ENCODE assay signal across 9 mouse cellular contexts in the genomic region with DNA sequence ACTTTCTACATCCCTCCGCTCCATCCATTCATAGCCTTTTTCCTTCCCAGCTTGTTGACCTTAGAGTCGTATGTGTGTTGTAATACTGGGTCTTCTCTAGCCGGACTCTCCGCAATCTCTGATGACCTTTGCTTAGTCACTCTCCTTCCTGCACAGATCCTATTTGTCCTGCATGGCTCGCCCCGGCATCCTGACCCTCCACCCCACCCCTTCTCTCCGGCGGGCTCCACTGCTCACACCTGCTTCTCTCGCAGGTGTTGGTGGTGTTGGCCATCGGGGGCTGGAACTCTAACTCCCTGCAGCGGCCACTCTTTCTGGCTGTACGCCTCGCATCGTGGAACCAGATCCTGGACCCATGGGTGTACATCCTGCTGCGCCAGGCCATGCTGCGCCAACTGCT. TPM values are rescaled to one million over a fixed set of nuclear protein-coding genes. Genes with fewer than 3 reads are reported as not detected.
DNase-seq lines count a peak whose midpoint lies in the region; ATAC-seq and TF ChIP-seq lines count a peak whose summit lies in the region.
"Had no signal": no experiment of that assay in that cellular context is flagged by ENCODE, and none has a peak within 500 bp of the region (broad histone marks: within the 10 kb centered on the region; RNA-seq: fewer than 3 reads in every experiment).

No protein-coding gene starts in this region.

- TF ChIP-seq POLR2A in heart, adult 2 months (IDR thresholded peaks at IDR 0.05; ENCODE audit: insufficient read depth, low read depth, low read length) = no peak
- no peak for TF ChIP-seq POLR2A in thymus, adult 2 months (IDR thresholded peaks at IDR 0.05; ENCODE audit: control insufficient read depth, extremely low read depth, insufficient read depth, low read length, poor library complexity)

- peaks cover 17% of the 10 kb centered on the region for H3K27me3 ChIP-seq in heart, embryonic 11.5 days (ENCODE audit: control insufficient read depth, insufficient read depth, low read length)
- H3K27me3 ChIP-seq in heart, adult 2 months (ENCODE audit: control insufficient read depth, insufficient read depth, low read length) = no peaks in the 10 kb centered on the region
- peaks cover 27% of the 10 kb centered on the region for H3K27me3 ChIP-seq in E14TG2a.4 (ENCODE audit: insufficient read depth, low read length)
- peaks cover 9% of the 10 kb centered on the region for H3K27me3 ChIP-seq in hindbrain, embryonic 13.5 days
- H3K27me3 ChIP-seq in liver, embryonic 15.5 days = peaks cover 20% of the 10 kb centered on the region
- no peaks in the 10 kb centered on the region for H3K27me3 ChIP-seq in thymus, adult 2 months (ENCODE audit: control insufficient read depth, insufficient read depth, low read length)
- H3K27me3 ChIP-seq: CH12.LX had no signal

- H3K36me3 ChIP-seq in heart, embryonic 11.5 days (ENCODE audit: control insufficient read depth, insufficient read depth, low read length) = peaks cover 20% of the 10 kb centered on the region
- H3K36me3 ChIP-seq in heart, adult 2 months (ENCODE audit: control insufficient read depth, insufficient read depth, low read length) = no peaks in the 10 kb centered on the region
- H3K36me3 ChIP-seq in E14TG2a.4 (ENCODE audit: insufficient read depth, low read length) = peaks cover 55% of the 10 kb centered on the region
- peaks cover 60% of the 10 kb centered on the region for H3K36me3 ChIP-seq in hindbrain, embryonic 13.5 days
- H3K36me3 ChIP-seq in liver, embryonic 15.5 days (replicated peaks) = peaks cover 43% of the 10 kb centered on the region
- peaks cover 50% of the 10 kb centered on the region for H3K36me3 ChIP-seq in thymus, adult 2 months (ENCODE audit: control insufficient read depth, insufficient read depth, low read length)

- no peak overlapping the region; the same call in 1 of the 2 replicates for H3K27ac ChIP-seq in heart, embryonic 11.5 days (ENCODE audit: low read depth, low read length)
- H3K27ac ChIP-seq in heart, adult 2 months = no peak overlapping the region
- no peak overlapping the region for H3K27ac ChIP-seq in hindbrain, embryonic 13.5 days
- no peak overlapping the region for H3K27ac ChIP-seq in liver, embryonic 15.5 days (replicated peaks)
- H3K27ac ChIP-seq in thymus, adult 2 months (ENCODE audit: control insufficient read depth, insufficient read depth, low read length) = no peak overlapping the region
- no peak overlapping the region for H3K27ac ChIP-seq in left cerebral cortex, adult 2 months

- H3K9me3 ChIP-seq in heart, embryonic 11.5 days (replicated peaks; ENCODE audit: control insufficient read depth, low read length) = no peaks in the 10 kb centered on the region
- H3K9me3 ChIP-seq in E14TG2a.4 (ENCODE audit: low read length) = no peaks in the 10 kb centered on the region; the same call in 1 of the 2 replicates
- H3K9me3 ChIP-seq in hindbrain, embryonic 13.5 days = no peaks in the 10 kb centered on the region
- no peaks in the 10 kb centered on the region for H3K9me3 ChIP-seq in liver, embryonic 15.5 days (replicated peaks)

- DNase-seq in heart, adult 2 months = no peak
- no peak for DNase-seq in thymus, adult 2 months
- DNase-seq in left cerebral cortex, adult 2 months (ENCODE audit: extremely low spot score in 1 of 2, low spot score in 2 of 2) = no peak

- no peak overlapping the region for H3K4me3 ChIP-seq in heart, embryonic 11.5 days (ENCODE audit: low read depth, low read length)
- H3K4me3 ChIP-seq in heart, adult 2 months = no peak overlapping the region
- peak overlapping the region; percentile 76 for H3K4me3 ChIP-seq in E14TG2a.4 (replicated peaks; ENCODE audit: low read length)
- H3K4me3 ChIP-seq in hindbrain, embryonic 13.5 days = no peak overlapping the region
- no peak overlapping the region for H3K4me3 ChIP-seq in liver, embryonic 15.5 days (replicated peaks)
- no peak overlapping the region for H3K4me3 ChIP-seq in thymus, adult 2 months (ENCODE audit: control insufficient read depth, insufficient read depth, low read length)
- H3K4me3 ChIP-seq in left cerebral cortex, adult 2 months = no peak overlapping the region

- H3K4me1 ChIP-seq in heart, embryonic 11.5 days (ENCODE audit: control insufficient read depth, insufficient read depth, low read length) = peaks cover 18% of the 10 kb centered on the region
- H3K4me1 ChIP-seq in heart, adult 2 months (ENCODE audit: control insufficient read depth, insufficient read depth, low read length) = peaks cover 8% of the 10 kb centered on the region
- peaks cover 69% of the 10 kb centered on the region for H3K4me1 ChIP-seq in E14TG2a.4 (replicated peaks; ENCODE audit: low read depth, low read length)
- H3K4me1 ChIP-seq in hindbrain, embryonic 13.5 days (replicated peaks) = peaks cover 37% of the 10 kb centered on the region
- H3K4me1 ChIP-seq in liver, embryonic 15.5 days (replicated peaks) = peaks cover 25% of the 10 kb centered on the region
- H3K4me1 ChIP-seq in thymus, adult 2 months (replicated peaks; ENCODE audit: control insufficient read depth, insufficient read depth, low read length) = 0 out of 2 replicates have a peak, but pooled peaks cover 3% of the 10 kb centered on the region

- TF ChIP-seq EP300 in heart, adult 2 months (IDR thresholded peaks at IDR 0.05; ENCODE audit: insufficient read depth, low read depth, low read length) = no peak

- no peak for ATAC-seq in heart, embryonic 11.5 days (replicated peaks; ENCODE audit: insufficient number of reproducible peaks, low FRiP score, low TSS enrichment)
- no peak for ATAC-seq in hindbrain, embryonic 13.5 days (ENCODE audit: low FRiP score)
- ATAC-seq in liver, embryonic 15.5 days (ENCODE audit: insufficient read depth) = no peak
- no peak for ATAC-seq in activated CD4-positive, CD25-positive, alpha-beta regulatory T cell, adult 4 months

- intact Hi-C loops in heart, adult 2 months (cut with DNase I) = loop anchor here (5.0 kb wide), 2 partner anchors 68 to 283 kb away; no protein-coding TSS in a partner anchor
- intact Hi-C loops in left cerebral cortex, adult 2 months (cut with DNase I) = no loop called here

- no peaks in the 10 kb centered on the region for H3K79me2 ChIP-seq in heart, adult 2 months (replicated peaks; ENCODE audit: control insufficient read depth, insufficient read depth, low read length)

- WGBS in heart, embryonic 11.5 days (ENCODE audit: insufficient replicate concordance) = 72% methylated on average over 16 of the region's 16 CpGs
- 89% methylated on average over 16 of the region's 16 CpGs for WGBS in heart, adult 2 months
- 79% methylated on average over 16 of the region's 16 CpGs for WGBS in hindbrain, embryonic 13.5 days
- WGBS in liver, embryonic 15.5 days (ENCODE audit: insufficient replicate concordance) = 69% methylated on average over 16 of the region's 16 CpGs
- 95% methylated on average over 16 of the region's 16 CpGs for WGBS in thymus, adult 2 months

- TF ChIP-seq CTCF in heart, adult 2 months (IDR thresholded peaks at IDR 0.05) = no peak
- TF ChIP-seq CTCF in E14TG2a.4 (conservative IDR thresholded peaks at IDR 0.05; ENCODE audit: low read length) = no peak
- no peak for TF ChIP-seq CTCF in thymus, adult 2 months (IDR thresholded peaks at IDR 0.05; ENCODE audit: borderline replicate concordance, control insufficient read depth, extremely low read depth, insufficient read depth, low read length, poor library complexity)
- no peak for TF ChIP-seq CTCF in left cerebral cortex, adult 2 months (IDR thresholded peaks at IDR 0.05)

- H3K9ac ChIP-seq in heart, embryonic 11.5 days (ENCODE audit: low read depth, low read length) = no peak overlapping the region
- no peak overlapping the region for H3K9ac ChIP-seq in heart, adult 2 months (ENCODE audit: low read depth, low read length)
- H3K9ac ChIP-seq in hindbrain, embryonic 13.5 days = no peak overlapping the region; the same call in 1 of the 2 replicates
- H3K9ac ChIP-seq in liver, embryonic 15.5 days = no peak overlapping the region

- peak overlapping the region; percentile 70 for H3K4me2 ChIP-seq in heart, embryonic 11.5 days
- H3K4me2 ChIP-seq in hindbrain, embryonic 13.5 days = peak overlapping the region; percentile 62; the same call in 1 of the 2 replicates
- H3K4me2 ChIP-seq in liver, embryonic 15.5 days = peak overlapping the region; percentile 59

RNA-seq across cellular contexts. Expression of gene Ptger1, which starts 2.5 kb away (rescaled TPM):
- polyA plus RNA-seq in heart, embryonic 11.5 days (2014; fragmentation: Nextera tagmentation; extraction: Ambion mirVana) = 0.13 and 0.63 TPM in 2 replicates
- under 1 TPM; 0.37 to 0.39 TPM for total RNA-seq in heart, adult 2 months (2021)
- polyA plus RNA-seq in heart, adult 2 months (2012; rRNA removed) = 0.41 and 0.79 TPM in 2 replicates
- 0.38 and 0.70 TPM in 2 replicates for polyA plus RNA-seq in hindbrain, embryonic 13.5 days (2015; fragmentation: Nextera tagmentation; extraction: Ambion mirVana)
- 0.36 and 0.48 TPM in 2 replicates for polyA plus RNA-seq in liver, embryonic 15.5 days (2015; fragmentation: Nextera tagmentation; extraction: Ambion mirVana)
- polyA plus RNA-seq in thymus, adult 2 months (2012; rRNA removed) = 0.50 and 0.61 TPM in 2 replicates
- 1 to 10 TPM in 1 of 2 experiments, under 1 TPM in 1; 0.95 to 2.2 TPM for total RNA-seq in left cerebral cortex, adult 2 months (2021)
- polyA plus RNA-seq in activated CD4-positive, CD25-positive, alpha-beta regulatory T cell, adult 4 months (2017; shearing (Covaris generic)) = 1 to 10 TPM in 1 of 2 experiments, under 1 TPM in 1; 0.93 to 1.1 TPM

RNA-seq across cellular contexts. Expression of gene Gipc1, which starts 16.5 kb away (rescaled TPM):
- polyA plus RNA-seq in heart, embryonic 11.5 days (2014; fragmentation: Nextera tagmentation; extraction: Ambion mirVana) = 171 and 180 TPM in 2 replicates
- total RNA-seq in heart, adult 2 months (2021) = 10 to 100 TPM; 23.8 to 25.6 TPM
- polyA plus RNA-seq in heart, adult 2 months (2012; rRNA removed) = 22.3 and 27.7 TPM in 2 replicates
- polyA plus RNA-seq in hindbrain, embryonic 13.5 days (2015; fragmentation: Nextera tagmentation; extraction: Ambion mirVana) = 155 and 159 TPM in 2 replicates
- 49.8 and 50.8 TPM in 2 replicates for polyA plus RNA-seq in liver, embryonic 15.5 days (2015; fragmentation: Nextera tagmentation; extraction: Ambion mirVana)
- 50.2 and 58.6 TPM in 2 replicates for polyA plus RNA-seq in thymus, adult 2 months (2012; rRNA removed)
- 10 to 100 TPM; 84.6 to 88.2 TPM for total RNA-seq in left cerebral cortex, adult 2 months (2021)
- polyA plus RNA-seq in activated CD4-positive, CD25-positive, alpha-beta regulatory T cell, adult 4 months (2017; shearing (Covaris generic)) = 10 to 100 TPM; 21.5 to 26.8 TPM

RNA-seq across cellular contexts. Expression of gene Pkn1, which starts 30.0 kb away (rescaled TPM):
- polyA plus RNA-seq in heart, embryonic 11.5 days (2014; fragmentation: Nextera tagmentation; extraction: Ambion mirVana) = 17.0 and 21.2 TPM in 2 replicates
- 10 to 100 TPM; 51.1 to 55.6 TPM for total RNA-seq in heart, adult 2 months (2021)
- polyA plus RNA-seq in heart, adult 2 months (2012; rRNA removed) = 53.7 and 59.5 TPM in 2 replicates
- polyA plus RNA-seq in hindbrain, embryonic 13.5 days (2015; fragmentation: Nextera tagmentation; extraction: Ambion mirVana) = 20.7 and 23.7 TPM in 2 replicates
- 11.3 and 12.8 TPM in 2 replicates for polyA plus RNA-seq in liver, embryonic 15.5 days (2015; fragmentation: Nextera tagmentation; extraction: Ambion mirVana)
- 321 and 324 TPM in 2 replicates for polyA plus RNA-seq in thymus, adult 2 months (2012; rRNA removed)
- 10 to 100 TPM; 60.9 to 65.6 TPM for total RNA-seq in left cerebral cortex, adult 2 months (2021)
- 10 to 100 TPM; 13.7 to 26.9 TPM for polyA plus RNA-seq in activated CD4-positive, CD25-positive, alpha-beta regulatory T cell, adult 4 months (2017; shearing (Covaris generic))

RNA-seq across cellular contexts. Expression of gene Ddx39, which starts 46.0 kb away (rescaled TPM):
- 143 and 150 TPM in 2 replicates for polyA plus RNA-seq in heart, embryonic 11.5 days (2014; fragmentation: Nextera tagmentation; extraction: Ambion mirVana)
- 10 to 100 TPM; 15.7 to 17.7 TPM for total RNA-seq in heart, adult 2 months (2021)
- polyA plus RNA-seq in heart, adult 2 months (2012; rRNA removed) = 18.0 and 27.3 TPM in 2 replicates
- polyA plus RNA-seq in hindbrain, embryonic 13.5 days (2015; fragmentation: Nextera tagmentation; extraction: Ambion mirVana) = 116 and 119 TPM in 2 replicates
- polyA plus RNA-seq in liver, embryonic 15.5 days (2015; fragmentation: Nextera tagmentation; extraction: Ambion mirVana) = 184 and 189 TPM in 2 replicates
- 157 and 171 TPM in 2 replicates for polyA plus RNA-seq in thymus, adult 2 months (2012; rRNA removed)
- total RNA-seq in left cerebral cortex, adult 2 months (2021) = 10 to 100 TPM; 19.9 to 20.2 TPM
- 100 to 1,000 TPM; 164 to 195 TPM for polyA plus RNA-seq in activated CD4-positive, CD25-positive, alpha-beta regulatory T cell, adult 4 months (2017; shearing (Covaris generic))
